Mouse (Mus musculus) bone marrow macrophage, adult 2 months (primary cell): Measurements from ENCODE around the gene Chst8. TPM values are rescaled to one million over a fixed set of nuclear protein-coding genes. Genes with fewer than 3 reads are reported as not detected.

ENCODE experiments used
- H3K27ac ChIP-seq: 2 replicates; pipeline ENCODE4 v1.5.1; 2012; ENCODE audit warnings: low read depth, low read length; ENCODE audit not compliant: insufficient read depth
- H3K4me1 ChIP-seq: 2 replicates; pipeline ENCODE4 v1.6.1; 2012; ENCODE audit warnings: low read length; ENCODE audit not compliant: control insufficient read depth, insufficient read depth
- H3K4me3 ChIP-seq: 2 replicates; pipeline ENCODE4 v1.5.1; 2012; ENCODE audit warnings: mild to moderate bottlenecking, low read length, moderate library complexity; ENCODE audit not compliant: insufficient read depth
- CTCF ChIP-seq: IDR thresholded peaks from 2 replicates; pipeline ENCODE4 v1.5.1; 2012; ENCODE audit warnings: low read depth, mild to moderate bottlenecking, low read length, moderate library complexity
- POLR2A ChIP-seq: IDR thresholded peaks from 2 replicates; pipeline ENCODE4 v1.6.1; 2012; ENCODE audit warnings: mild to moderate bottlenecking, low read depth, low read length, borderline replicate concordance
- polyA plus RNA-seq: library from polyadenylated mRNA; stranded (reverse); fragments of >200 nt; gene quantifications from 2 replicates; pipeline ENCODE4 v1.2.4, GENCODE M21; 2012; ENCODE audit not compliant: missing spikeins, insufficient read depth, insufficient read length

Gene Chst8
- polyA plus RNA-seq, 1 experiment: not detected

GRCm38 (mm10) chr7:34757513-34757912 lies 55.0 kb downstream of the Chst8 start:
- H3K27ac ChIP-seq: no peak overlapping the region
- no peaks in the 10 kb centered on the region for H3K4me1 ChIP-seq
- no peak overlapping the region for H3K4me3 ChIP-seq
- no peak for TF ChIP-seq CTCF
- no peak for TF ChIP-seq POLR2A

GRCm38 (mm10) chr7:34753140-34753886 lies 59.2 kb downstream of the Chst8 start:
- TF ChIP-seq POLR2A (no peak), CTCF (no peak)
- Histone ChIP-seq H3K4me1 (no peaks in the 10 kb centered on the region), H3K27ac (no peak overlapping the region), H3K4me3 (no peak overlapping the region)

- Histone ChIP-seq H3K4me3 (no peak overlapping the region), H3K27ac (no peak overlapping the region), H3K4me1 (no peaks in the 10 kb centered on the region)
- TF ChIP-seq CTCF: no peak
- TF ChIP-seq POLR2A: no peak
These were observed 60.3 kb downstream of the Chst8 start for GRCm38 (mm10) chr7:34752151-34752762.

- TF ChIP-seq CTCF (no peak), POLR2A (no peak)
- Histone ChIP-seq H3K4me3 (no peak overlapping the region), H3K4me1 (no peaks in the 10 kb centered on the region), H3K27ac (no peak overlapping the region)
These were observed 62.2 kb downstream of the Chst8 start for GRCm38 (mm10) chr7:34750350-34750749.

- Histone ChIP-seq H3K4me3 (no peak overlapping the region), H3K4me1 (no peaks in the 10 kb centered on the region), H3K27ac (no peak overlapping the region)
- TF ChIP-seq CTCF: no peak
These were observed 62.8 kb downstream of the Chst8 start for GRCm38 (mm10) chr7:34749753-34750152.

- TF ChIP-seq CTCF (no peak), POLR2A (no peak)
- no peak overlapping the region for H3K27ac ChIP-seq
- no peaks in the 10 kb centered on the region for H3K4me1 ChIP-seq
- no peak overlapping the region for H3K4me3 ChIP-seq
These were observed 64.0 kb downstream of the Chst8 start for GRCm38 (mm10) chr7:34748501-34748900.

- TF ChIP-seq POLR2A: no peak
- no peak for TF ChIP-seq CTCF
- H3K4me1 ChIP-seq: no peaks in the 10 kb centered on the region
- no peak overlapping the region for H3K4me3 ChIP-seq
- H3K27ac ChIP-seq: no peak overlapping the region
These were observed 64.8 kb downstream of the Chst8 start for GRCm38 (mm10) chr7:34747661-34748060.

- no peak overlapping the region for H3K27ac ChIP-seq
- no peak overlapping the region for H3K4me3 ChIP-seq
- no peaks in the 10 kb centered on the region for H3K4me1 ChIP-seq
- TF ChIP-seq POLR2A: no peak
- no peak for TF ChIP-seq CTCF
These were observed 65.9 kb downstream of the Chst8 start for GRCm38 (mm10) chr7:34746586-34746985.

- TF ChIP-seq POLR2A: no peak
- TF ChIP-seq CTCF: no peak
- H3K4me1 ChIP-seq: no peaks in the 10 kb centered on the region
- H3K4me3 ChIP-seq: no peak overlapping the region
- H3K27ac ChIP-seq: no peak overlapping the region
These were observed 66.3 kb downstream of the Chst8 start for GRCm38 (mm10) chr7:34746165-34746564.

GRCm38 (mm10) chr7:34745426-34745825 lies 67.1 kb downstream of the Chst8 start:
- Histone ChIP-seq H3K27ac (no peak overlapping the region), H3K4me3 (no peak overlapping the region), H3K4me1 (no peaks in the 10 kb centered on the region)
- TF ChIP-seq CTCF (no peak), POLR2A (no peak)
